Comparison of ENCODE assay signal across 8 mouse cellular contexts in genomic region chr5:143817931-143818311, GRCm38 (mm10). TPM values are rescaled to one million over a fixed set of nuclear protein-coding genes. Genes with fewer than 3 reads are reported as not detected.
A peak's percentile ranks its signal among the peaks of the same experiment; 100 is the strongest.
DNase-seq lines count a peak whose midpoint lies in the region; ATAC-seq and TF ChIP-seq lines count a peak whose summit lies in the region.

No protein-coding gene starts in this region.

- H3K27ac ChIP-seq in heart, embryonic 10.5 days, result peak overlapping the region; percentile 90
- H3K27ac ChIP-seq in brown adipose tissue, adult 24 weeks (replicated peaks; ENCODE audit: low read depth, low read length), result peak overlapping the region; percentile 66
- H3K27ac ChIP-seq in hindbrain, embryonic 15.5 days (replicated peaks), result peak overlapping the region; percentile 66
- H3K27ac ChIP-seq in lung, embryonic 14.5 days (ENCODE audit: low read depth), result no peak overlapping the region; the same call in 1 of the 2 replicates
- no peak overlapping the region for H3K27ac ChIP-seq in stomach, embryonic 14.5 days (ENCODE audit: low read length)

- H3K4me2 ChIP-seq in hindbrain, embryonic 15.5 days, result peak overlapping the region; percentile 63
- H3K4me2 ChIP-seq in lung, embryonic 14.5 days, result peak overlapping the region; percentile 69
- peak overlapping the region; percentile 50 for H3K4me2 ChIP-seq in stomach, embryonic 14.5 days (replicated peaks; ENCODE audit: low read depth, low read length)

- peak overlapping the region; percentile 94 for H3K4me3 ChIP-seq in heart, embryonic 10.5 days
- H3K4me3 ChIP-seq in brown adipose tissue, adult 24 weeks (ENCODE audit: insufficient read depth, low read depth, low read length), result peak overlapping the region; percentile 100
- peak overlapping the region; percentile 69 for H3K4me3 ChIP-seq in hindbrain, embryonic 15.5 days
- peak overlapping the region; percentile 81 for H3K4me3 ChIP-seq in lung, embryonic 14.5 days (ENCODE audit: low read depth, low read length)
- peak overlapping the region; percentile 78 for H3K4me3 ChIP-seq in stomach, embryonic 14.5 days (ENCODE audit: low read depth, low read length)

- peak; percentile 82 for ATAC-seq in hindbrain, embryonic 15.5 days (ENCODE audit: low FRiP score, low read depth)
- ATAC-seq in lung, embryonic 14.5 days (ENCODE audit: insufficient read depth), result peak; percentile 76
- peak; percentile 62; the same call in 1 of the 2 replicates for ATAC-seq in stomach, embryonic 14.5 days (ENCODE audit: insufficient number of reproducible peaks, insufficient read depth, low FRiP score, low read depth)

- intact Hi-C loops in heart, postnatal 36 days (cut with DNase I), result no loop called here

- under 1% methylated on average over 32 of the region's 32 CpGs for WGBS in heart, embryonic 10.5 days
- WGBS in hindbrain, embryonic 15.5 days, result under 1% methylated on average over 25 of the region's 32 CpGs
- under 1% methylated on average over 32 of the region's 32 CpGs for WGBS in lung, embryonic 14.5 days
- WGBS in stomach, embryonic 14.5 days, result under 1% methylated on average over 32 of the region's 32 CpGs

- H3K9ac ChIP-seq in hindbrain, embryonic 15.5 days, result peak overlapping the region; percentile 75
- H3K9ac ChIP-seq in lung, embryonic 14.5 days, result peak overlapping the region; percentile 83
- peak overlapping the region; percentile 74 for H3K9ac ChIP-seq in stomach, embryonic 14.5 days (replicated peaks; ENCODE audit: low read depth, low read length)

- no peaks in the 10 kb centered on the region for H3K36me3 ChIP-seq in heart, embryonic 10.5 days
- H3K36me3 ChIP-seq in hindbrain, embryonic 15.5 days, result no peaks in the 10 kb centered on the region
- H3K36me3 ChIP-seq in lung, embryonic 14.5 days (ENCODE audit: insufficient read depth), result no peaks in the 10 kb centered on the region
- H3K36me3 ChIP-seq in stomach, embryonic 14.5 days (ENCODE audit: control insufficient read depth, insufficient read depth, low read length), result no peaks in the 10 kb centered on the region

- no peak for TF ChIP-seq CTCF in lung, embryonic 14.5 days (IDR thresholded peaks at IDR 0.05; ENCODE audit: low read depth)

- no peaks in the 10 kb centered on the region for H3K9me3 ChIP-seq in heart, embryonic 10.5 days
- H3K9me3 ChIP-seq in hindbrain, embryonic 15.5 days, result no peaks in the 10 kb centered on the region
- H3K9me3 ChIP-seq in lung, embryonic 14.5 days (ENCODE audit: low read depth, low read length), result no peaks in the 10 kb centered on the region
- no peaks in the 10 kb centered on the region for H3K9me3 ChIP-seq in stomach, embryonic 14.5 days (ENCODE audit: control insufficient read depth, low read depth, low read length)

- DNase-seq in heart, embryonic 10.5 days (ENCODE audit: low spot score), result no peak
- no peak for DNase-seq in heart, postnatal 36 days
- DNase-seq in lung, embryonic 14.5 days, result no peak
- DNase-seq in left cerebral cortex, adult 8-10 months (ENCODE audit: low spot score in 2 of 2), result no peak
- no peak for DNase-seq in gastrocnemius, postnatal 4 days (ENCODE audit: low spot score in 2 of 2)

- H3K27me3 ChIP-seq in heart, embryonic 10.5 days (ENCODE audit: insufficient read depth, poor library complexity, severe bottlenecking), result no peaks in the 10 kb centered on the region
- no peaks in the 10 kb centered on the region for H3K27me3 ChIP-seq in hindbrain, embryonic 15.5 days
- no peaks in the 10 kb centered on the region for H3K27me3 ChIP-seq in lung, embryonic 14.5 days (ENCODE audit: insufficient read depth, low read length)
- H3K27me3 ChIP-seq in stomach, embryonic 14.5 days (ENCODE audit: control insufficient read depth, insufficient read depth, low read length), result no peaks in the 10 kb centered on the region

- peaks cover 9% of the 10 kb centered on the region; the same call in 1 of the 2 replicates for H3K4me1 ChIP-seq in heart, embryonic 10.5 days
- H3K4me1 ChIP-seq in brown adipose tissue, adult 24 weeks (ENCODE audit: control insufficient read depth, insufficient read depth, insufficient read length, low read length), result peaks cover 6% of the 10 kb centered on the region
- H3K4me1 ChIP-seq in hindbrain, embryonic 15.5 days (replicated peaks), result peaks cover 16% of the 10 kb centered on the region
- H3K4me1 ChIP-seq in lung, embryonic 14.5 days (ENCODE audit: insufficient read depth), result no peaks in the 10 kb centered on the region
- H3K4me1 ChIP-seq in stomach, embryonic 14.5 days (ENCODE audit: control insufficient read depth, insufficient read depth, low read length), result no peaks in the 10 kb centered on the region

RNA-seq across cellular contexts. Expression of gene Eif2ak1, which starts 0.3 kb away (rescaled TPM):
- polyA plus RNA-seq in heart, embryonic 10.5 days (2016; fragmentation: Nextera tagmentation; extraction: Ambion mirVana), result 38.0 and 41.0 TPM in 2 replicates
- 10 to 100 TPM; 18.6 to 20.4 TPM for total RNA-seq in heart, postnatal 36 days (2021)
- polyA plus RNA-seq in brown adipose tissue, adult 24 weeks (2012; ENCODE audit: insufficient read depth, insufficient read length, missing spikeins), result 20.0 and 20.1 TPM in 2 replicates
- polyA plus RNA-seq in hindbrain, embryonic 15.5 days (2015; fragmentation: Nextera tagmentation; extraction: Ambion mirVana), result 43.3 and 49.0 TPM in 2 replicates
- 42.1 and 42.4 TPM in 2 replicates for polyA plus RNA-seq in lung, embryonic 14.5 days (2014; fragmentation: Nextera tagmentation; extraction: Ambion mirVana)
- 34.4 TPM in 2 replicates for polyA plus RNA-seq in stomach, embryonic 14.5 days (2014; fragmentation: Nextera tagmentation; extraction: Ambion mirVana)
- total RNA-seq in left cerebral cortex, adult 8-10 months (2022), result 10 to 100 TPM; 42.9 to 43.6 (median 43.3) TPM
- 10 to 100 TPM; 28.7 to 31.7 TPM for total RNA-seq in gastrocnemius, postnatal 4 days (2021)

Comparison
In these comparisons a context has a peak if more than half of its experiments do, and no peak if none do; other contexts are left out.
1. H3K27ac ChIP-seq: peak in heart, embryonic 10.5 days (single experiment), brown adipose tissue, adult 24 weeks (single experiment) and hindbrain, embryonic 15.5 days (single experiment); none in lung, embryonic 14.5 days (single experiment) and stomach, embryonic 14.5 days (single experiment).
2. Peak in every context shown above with its lines, with median percentiles within 50 percentile points of each other: H3K4me3 ChIP-seq, ATAC-seq, H3K4me2 ChIP-seq and H3K9ac ChIP-seq.